Mouse (Mus musculus) frontal cortex, postnatal 25 days (tissue): ENCODE results near the gene Trpd52l3.
"Not testable (repeated sequence)": the region's sequence is repeated elsewhere in the genome, so short reads cannot be mapped to it uniquely, and the experiment has no call there.

Source experiments
- DNase-seq, 2 experiments: peaks; one replicate each; pipeline ENCODE4 v3.0.0; 2022; ENCODE audit warnings: low spot score in 2 of 2

Gene Trpd52l3

DNA sequence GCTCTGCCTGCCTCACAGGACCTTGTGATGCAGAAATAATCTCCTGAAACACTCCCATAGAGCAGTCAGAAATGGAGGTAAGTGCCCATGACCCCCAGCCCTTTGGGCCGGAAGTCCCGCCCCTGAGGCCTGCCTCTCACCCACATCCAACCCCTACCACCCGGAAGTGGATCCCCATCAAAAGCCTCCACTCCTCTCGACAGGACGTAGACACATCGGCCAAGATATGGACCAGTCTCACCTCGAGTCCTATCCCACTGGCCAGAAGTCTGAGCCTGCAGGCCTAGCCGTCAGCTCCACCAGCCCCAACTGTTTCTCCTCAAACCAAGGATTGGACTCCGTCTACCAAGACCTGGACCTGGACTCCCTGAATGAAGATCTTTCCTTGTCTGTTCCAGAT, at the start of gene Trpd52l3:
TSS of gene Trpd52l3 (plus strand) at position 170 of the 400 bp plus-strand sequence.
- DNase-seq: no peak

DNA sequence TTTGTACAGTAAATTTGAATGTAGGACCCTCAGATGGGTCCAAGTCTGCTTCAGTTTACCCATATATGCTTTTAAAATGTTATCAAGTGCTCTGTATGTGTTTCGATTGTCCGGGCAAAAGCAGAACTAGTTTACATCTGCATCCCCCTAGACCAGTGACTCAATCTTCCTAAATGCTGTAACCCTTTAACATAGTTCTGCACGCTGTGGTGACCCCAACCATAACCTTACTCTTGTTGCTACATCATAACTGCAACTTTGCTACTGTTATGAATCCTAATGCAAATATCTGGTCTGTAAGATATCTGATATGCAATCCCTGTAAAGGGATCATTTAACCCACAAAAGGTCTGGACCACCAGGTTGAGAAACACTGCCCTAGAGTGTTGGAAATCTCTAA, 49.8 kb upstream of the Trpd52l3 start:
- DNase-seq: no peak

DNA sequence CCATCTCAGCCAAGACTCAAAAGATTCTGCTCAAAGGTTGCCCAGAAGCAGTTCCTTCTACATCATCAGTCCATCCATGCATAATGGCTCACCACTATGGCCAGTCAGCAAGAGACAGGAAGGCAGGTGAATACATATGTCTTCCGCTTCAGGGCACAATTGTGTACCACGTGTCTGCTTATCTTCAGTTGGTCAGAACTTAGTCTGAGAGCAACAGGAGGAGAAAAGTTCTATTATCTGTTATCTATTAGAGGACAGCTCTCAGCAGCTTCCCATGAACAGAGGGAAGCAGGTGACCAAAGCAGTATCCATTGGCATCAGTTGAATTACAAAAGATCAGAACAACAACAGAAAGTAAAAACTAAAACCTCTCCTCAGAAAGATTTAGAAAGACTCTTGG, 48.1 kb upstream of the Trpd52l3 start:
- no peak for DNase-seq

DNA sequence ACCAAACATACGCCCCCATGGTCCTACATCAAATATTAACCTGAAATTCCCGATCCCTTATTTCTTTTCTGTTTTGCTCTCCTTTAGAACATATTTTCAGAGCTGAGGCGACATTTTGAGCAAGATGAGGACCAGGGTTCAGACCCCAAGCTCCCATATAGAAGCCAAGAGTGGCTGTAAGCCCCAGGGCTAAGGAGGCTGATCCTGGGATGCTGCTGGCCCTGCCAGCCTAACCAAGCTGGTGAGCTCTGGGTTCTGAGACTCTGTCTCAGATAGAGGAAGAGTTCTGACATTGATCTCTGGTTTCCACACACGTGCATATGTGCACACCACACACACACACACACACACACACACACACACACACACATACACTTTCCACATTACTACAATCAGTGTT, 42.7 kb upstream of the Trpd52l3 start:
- no peak for DNase-seq

DNA sequence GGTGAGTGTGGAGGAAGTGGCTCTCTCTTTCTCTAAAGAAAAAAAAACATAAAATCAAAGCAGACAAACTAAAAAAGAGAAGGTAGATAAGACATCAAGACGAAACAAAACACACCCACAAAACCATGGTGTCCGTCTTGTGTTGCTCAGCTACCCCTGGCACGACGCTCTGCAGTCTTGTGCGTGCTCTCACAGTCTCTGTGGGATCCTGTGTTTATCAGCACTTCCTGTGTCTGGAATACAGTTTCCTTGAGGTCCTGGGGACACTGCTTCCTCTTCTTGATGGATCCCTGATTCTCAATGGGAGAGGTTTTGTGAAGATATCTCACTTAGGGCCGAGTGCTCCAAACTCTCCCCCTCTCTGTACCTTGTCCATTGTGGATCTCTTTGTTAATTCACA, 41.7 kb upstream of the Trpd52l3 start:
- DNase-seq: no peak

GRCm38 (mm10) chr19:29963598-29964092, 39.9 kb upstream of the Trpd52l3 start:
- no peak for DNase-seq

GRCm38 (mm10) chr19:29967960-29968359, 35.6 kb upstream of the Trpd52l3 start:
- no peak for DNase-seq

DNA sequence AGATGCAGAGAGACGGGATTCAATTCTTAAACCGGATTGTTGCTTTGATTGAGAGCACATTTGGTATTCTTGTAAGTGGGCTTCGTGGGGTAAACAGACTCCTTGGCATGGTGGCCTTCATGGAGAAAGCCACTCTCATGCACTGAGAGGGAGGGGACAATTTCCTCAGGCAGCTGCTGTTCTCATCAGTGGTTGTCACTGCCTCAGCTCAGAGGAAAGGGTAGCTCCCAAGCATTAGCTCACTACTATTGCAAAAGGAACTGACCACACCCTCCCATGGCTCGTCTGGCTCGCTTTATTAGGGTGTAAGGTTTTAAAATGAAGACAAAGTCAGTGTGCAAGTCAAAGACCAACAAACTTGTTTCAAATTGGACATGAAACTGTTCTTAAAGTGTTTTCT, 30.2 kb upstream of the Trpd52l3 start:
- DNase-seq: no peak

GRCm38 (mm10) chr19:29978847-29979246, 24.7 kb upstream of the Trpd52l3 start:
- no peak for DNase-seq

GRCm38 (mm10) chr19:29979452-29980089, 24.0 kb upstream of the Trpd52l3 start:
- DNase-seq: no peak

GRCm38 (mm10) chr19:29984208-29985005, 19.2 kb upstream of the Trpd52l3 start:
- DNase-seq: no peak

DNA sequence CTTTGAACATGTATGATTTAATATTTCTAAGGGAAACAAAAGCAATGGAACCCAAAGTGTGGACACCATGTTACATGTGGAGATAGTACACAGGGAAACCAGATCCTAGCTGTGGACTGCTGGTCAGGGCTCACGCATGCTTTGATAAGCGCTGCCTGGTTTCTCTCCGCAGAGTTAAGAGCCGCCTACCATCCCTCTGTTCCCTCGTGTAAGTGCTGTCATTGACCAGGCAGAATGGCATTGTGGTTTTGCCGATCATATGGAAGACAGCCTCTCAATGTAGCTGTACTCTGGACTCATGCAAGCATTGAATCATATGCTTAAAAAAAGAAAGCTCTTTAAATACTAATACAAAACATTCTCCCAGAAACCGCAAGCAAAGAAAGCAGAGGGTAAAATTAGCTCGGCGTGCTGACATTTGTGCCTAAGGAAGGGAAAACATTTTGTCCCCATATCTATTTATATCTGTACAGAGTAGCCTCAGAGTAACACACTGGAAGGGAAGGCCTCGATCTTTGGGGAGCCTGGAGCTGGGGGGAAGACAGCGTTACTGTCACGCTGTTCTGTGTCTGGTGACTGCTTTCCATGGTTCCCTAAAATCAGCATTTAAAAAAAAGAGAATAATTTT, 17.0 kb upstream of the Trpd52l3 start:
- DNase-seq: no peak

GRCm38 (mm10) chr19:30000406-30001365, 2.9 kb upstream of the Trpd52l3 start:
- no peak for DNase-seq

DNA sequence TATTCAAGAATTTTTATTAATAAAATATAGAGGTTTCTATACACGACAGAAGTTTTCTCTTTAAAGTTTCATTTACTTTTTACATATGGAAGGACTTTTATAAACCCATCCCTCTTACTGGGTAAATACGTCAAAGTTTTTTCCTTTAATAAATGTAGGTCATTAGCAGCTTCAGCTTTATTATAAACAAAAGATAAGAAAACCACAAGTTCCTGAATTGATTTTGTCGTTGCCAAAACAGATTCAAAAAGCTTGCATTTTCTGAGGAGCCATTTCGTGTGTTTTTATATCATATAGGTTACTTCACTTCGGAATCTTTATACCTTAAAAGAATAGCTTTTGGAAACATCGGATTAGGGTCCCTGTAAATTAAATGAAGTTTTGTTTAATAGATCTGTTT, 2.0 kb upstream of the Trpd52l3 start:
- no peak for DNase-seq

- no peak for DNase-seq
Observed at GRCm38 (mm10) chr19:30006371-30006770, 2.8 kb downstream of the Trpd52l3 start.

DNA sequence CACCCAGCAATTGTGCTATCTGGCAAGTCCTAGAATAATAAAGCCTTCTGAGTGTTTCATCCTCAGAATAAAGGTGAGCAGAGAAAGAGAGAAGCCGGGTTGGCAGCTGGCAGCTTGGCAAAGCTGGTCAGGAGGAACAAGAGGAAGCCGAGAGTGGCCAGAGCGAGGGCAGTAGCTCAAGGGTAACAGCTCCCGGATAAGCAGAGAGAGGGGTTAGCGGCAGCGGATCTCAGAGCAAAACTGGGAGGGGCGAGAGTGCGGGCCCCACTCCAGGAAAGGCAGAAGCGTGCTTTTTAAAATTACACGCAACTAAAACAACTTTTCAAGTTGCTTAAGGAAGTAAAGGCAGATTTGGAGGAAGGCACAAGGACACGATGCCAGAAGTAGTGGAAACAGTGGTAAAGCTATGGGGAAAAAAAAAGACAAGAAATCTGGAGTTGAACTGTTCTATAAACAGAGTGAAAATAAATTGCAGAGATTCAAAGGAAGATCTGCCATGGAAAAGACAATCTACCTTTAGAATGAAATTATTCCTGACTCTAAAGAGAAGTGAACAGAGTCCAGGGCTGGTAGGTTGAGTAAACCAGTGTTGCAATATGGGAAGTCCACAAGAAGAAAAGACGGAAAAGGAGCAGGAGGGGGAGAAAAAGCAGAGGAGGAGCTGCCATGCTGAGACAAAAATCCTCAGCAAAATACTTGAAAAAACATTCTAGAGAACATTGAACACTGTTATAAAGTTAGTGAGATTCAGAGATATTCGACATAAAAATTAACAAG, 7.1 kb downstream of the Trpd52l3 start:
- DNase-seq: no peak

GRCm38 (mm10) chr19:30014331-30014730, 10.7 kb downstream of the Trpd52l3 start:
- DNase-seq: no peak

GRCm38 (mm10) chr19:30016156-30016555, 12.6 kb downstream of the Trpd52l3 start:
- DNase-seq: no peak

GRCm38 (mm10) chr19:30023419-30023818, 19.8 kb downstream of the Trpd52l3 start:
- not testable (repeated sequence) for DNase-seq

- DNase-seq: no peak
Observed at GRCm38 (mm10) chr19:30029002-30029710, 25.6 kb downstream of the Trpd52l3 start.
